Mouse (Mus musculus): ENCODE measurements at regions not wholly inside any gene's neighbourhood (a gene's known extent, or its start where the extent isn't known, plus 50 kb on each side); places are given as distances from the start of the nearest gene placed in this dataset.
"Not testable (repeated sequence)": the region's sequence is repeated elsewhere in the genome, so short reads cannot be mapped to it uniquely, and the experiment has no call there.

- DNase-seq = no peak
These were observed 228.7 kb upstream of the Arglu1 start for GRCm38 (mm10) chr8:8919040-8919439.

GRCm38 (mm10) chr8:8907478-8908165, 217.3 kb upstream of the Arglu1 start:
- DNase-seq = no peak

GRCm38 (mm10) chr8:8892996-8893395, 202.7 kb upstream of the Arglu1 start:
- no peak for DNase-seq

GRCm38 (mm10) chr8:8877286-8877685, 187.0 kb upstream of the Arglu1 start:
- no peak for DNase-seq

GRCm38 (mm10) chr8:8876879-8877278, 186.6 kb upstream of the Arglu1 start:
- DNase-seq = no peak

GRCm38 (mm10) chr8:8876469-8876868, 186.1 kb upstream of the Arglu1 start:
- DNase-seq = no peak

GRCm38 (mm10) chr8:8871938-8872337, 181.6 kb upstream of the Arglu1 start:
- no peak for DNase-seq

- DNase-seq = no peak
These were observed 180.7 kb upstream of the Arglu1 start for GRCm38 (mm10) chr8:8871039-8871438.

GRCm38 (mm10) chr8:8870487-8870886, 180.2 kb upstream of the Arglu1 start:
- DNase-seq = no peak

- DNase-seq = no peak
These were observed 179.0 kb upstream of the Arglu1 start for GRCm38 (mm10) chr8:8869338-8869737.

- no peak for DNase-seq
These were observed 177.6 kb upstream of the Arglu1 start for GRCm38 (mm10) chr8:8867924-8868323.

GRCm38 (mm10) chr8:8867126-8867777, 176.9 kb upstream of the Arglu1 start:
- DNase-seq = no peak

GRCm38 (mm10) chr8:8862767-8863166, 172.4 kb upstream of the Arglu1 start:
- DNase-seq = no peak

- DNase-seq = no peak
These were observed 171.1 kb upstream of the Arglu1 start for GRCm38 (mm10) chr8:8861331-8861940.

GRCm38 (mm10) chr8:8858636-8859035, 168.3 kb upstream of the Arglu1 start:
- no peak for DNase-seq

- DNase-seq = no peak
These were observed 162.5 kb upstream of the Arglu1 start for GRCm38 (mm10) chr8:8852656-8853366.

GRCm38 (mm10) chr8:8851271-8851670, 160.9 kb upstream of the Arglu1 start:
- no peak for DNase-seq

- no peak for DNase-seq
These were observed 160.4 kb upstream of the Arglu1 start for GRCm38 (mm10) chr8:8850766-8851165.

- no peak for DNase-seq
These were observed 157.3 kb upstream of the Arglu1 start for GRCm38 (mm10) chr8:8847579-8847978.

- no peak for DNase-seq
These were observed 152.0 kb upstream of the Arglu1 start for GRCm38 (mm10) chr8:8842326-8842725.

GRCm38 (mm10) chr8:8836166-8836565, 145.8 kb upstream of the Arglu1 start:
- not testable (repeated sequence) for DNase-seq

- no peak for DNase-seq
These were observed 141.0 kb upstream of the Arglu1 start for GRCm38 (mm10) chr8:8831306-8831705.

- DNase-seq = no peak
These were observed 138.9 kb upstream of the Arglu1 start for GRCm38 (mm10) chr8:8829230-8829629.

GRCm38 (mm10) chr8:8827555-8827954, 137.2 kb upstream of the Arglu1 start:
- no peak for DNase-seq
